Mouse (Mus musculus): ENCODE results near the gene Serpina11. TPM values are rescaled to one million over a fixed set of nuclear protein-coding genes. Genes with fewer than 3 reads are reported as not detected.

Gene Serpina11
- polyA plus RNA-seq, 1 experiment from 2014 or later: not detected

DNA sequence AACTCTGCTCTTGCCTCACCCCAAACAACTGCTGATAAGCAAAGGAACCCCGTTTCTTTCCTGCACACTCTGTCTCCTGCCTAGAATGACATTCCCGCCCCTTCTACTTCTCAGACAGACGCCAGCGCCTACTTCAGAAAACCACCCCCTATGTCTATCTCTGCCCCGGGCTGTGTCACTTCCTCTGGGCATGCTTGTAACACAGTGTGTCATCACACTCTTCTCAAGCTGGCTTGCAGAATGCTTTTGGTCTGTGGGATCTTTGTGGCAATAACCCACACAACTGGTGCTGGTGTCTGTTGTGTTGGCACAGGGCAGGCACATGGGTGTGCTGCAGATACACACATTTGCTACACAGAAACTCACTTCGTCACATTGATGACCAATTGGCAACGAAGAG, 3.2 kb upstream of the Serpina11 start:
- H3K9me3 ChIP-seq: no peaks in the 10 kb centered on the region
- H3K27me3 ChIP-seq (ENCODE audit: insufficient read depth, poor library complexity, severe bottlenecking): no peaks in the 10 kb centered on the region
- no peaks in the 10 kb centered on the region for H3K4me1 ChIP-seq (replicated peaks)
- no peak for DNase-seq (ENCODE audit: low spot score)
- H3K27ac ChIP-seq: no peak overlapping the region
- no peak overlapping the region for H3K4me3 ChIP-seq
- 76% methylated on average over 7 of the region's 7 CpGs for WGBS
- no peaks in the 10 kb centered on the region for H3K36me3 ChIP-seq

DNA sequence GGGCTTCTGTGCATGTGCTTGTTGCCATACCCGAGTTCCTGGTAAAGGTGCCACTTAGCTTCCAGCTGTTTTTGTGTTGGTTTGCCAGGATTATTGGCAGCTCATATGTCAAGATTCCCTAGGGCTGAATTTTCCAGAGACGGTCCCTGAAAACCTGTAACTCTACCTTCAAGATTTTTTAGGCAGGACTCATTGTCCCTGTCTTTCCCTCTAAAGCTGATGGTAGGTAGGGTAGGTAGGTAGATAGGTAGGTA, 316 bp downstream of the Serpina11 start:
- H3K27me3 ChIP-seq (ENCODE audit: insufficient read depth, poor library complexity, severe bottlenecking): no peaks in the 10 kb centered on the region
- H3K36me3 ChIP-seq: no peaks in the 10 kb centered on the region
- H3K4me3 ChIP-seq: no peak overlapping the region
- H3K9me3 ChIP-seq: no peaks in the 10 kb centered on the region
- H3K4me1 ChIP-seq (replicated peaks): no peaks in the 10 kb centered on the region
- 53% methylated on average over 2 of the region's 2 CpGs for WGBS
- no peak overlapping the region for H3K27ac ChIP-seq
- DNase-seq (ENCODE audit: low spot score): no peak

- DNase-seq (ENCODE audit: low spot score): no peak
Measured at GRCm38 (mm10) chr12:103988754-103989513, 823 bp downstream of the Serpina11 start.

DNA sequence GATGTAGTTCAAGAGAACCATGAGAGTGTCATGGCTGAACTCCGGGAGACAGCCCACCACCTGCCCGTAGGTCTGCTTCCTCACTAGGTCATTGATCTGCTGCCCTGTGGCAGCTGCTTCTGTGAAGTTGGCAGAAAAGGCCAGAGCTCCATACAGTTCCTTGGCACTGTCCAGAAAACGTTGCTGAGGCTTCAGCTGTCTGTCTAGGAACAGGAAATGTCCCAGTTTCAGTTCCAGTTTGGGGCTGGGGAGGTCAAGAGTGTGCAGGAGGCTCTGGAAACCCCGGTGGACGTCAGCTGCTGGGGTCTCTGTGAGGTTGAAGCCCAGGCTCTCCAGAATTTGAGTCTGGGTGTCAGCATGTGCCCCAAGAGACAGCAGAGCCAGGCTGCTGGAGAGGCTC, 3.9 kb downstream of the Serpina11 start:
- Histone ChIP-seq H3K27me3 (ENCODE audit: insufficient read depth, poor library complexity, severe bottlenecking) (no peaks in the 10 kb centered on the region), H3K9me3 (no peaks in the 10 kb centered on the region), H3K27ac (no peak overlapping the region), H3K4me1 (replicated peaks) (no peaks in the 10 kb centered on the region), H3K4me3 (no peak overlapping the region), H3K36me3 (no peaks in the 10 kb centered on the region)
- DNase-seq (ENCODE audit: low spot score): no peak
- 68% methylated on average over 5 of the region's 5 CpGs for WGBS

More at GRCm38 (mm10) chr12:103988754-103989513, 823 bp downstream of the Serpina11 start:
- Histone ChIP-seq H3K27ac (no peak overlapping the region), H3K4me3 (no peak overlapping the region), H3K36me3 (no peaks in the 10 kb centered on the region), H3K9me3 (no peaks in the 10 kb centered on the region), H3K27me3 (ENCODE audit: insufficient read depth, poor library complexity, severe bottlenecking) (no peaks in the 10 kb centered on the region), H3K4me1 (replicated peaks) (no peaks in the 10 kb centered on the region)
- 63% methylated on average over 14 of the region's 14 CpGs for WGBS

DNA sequence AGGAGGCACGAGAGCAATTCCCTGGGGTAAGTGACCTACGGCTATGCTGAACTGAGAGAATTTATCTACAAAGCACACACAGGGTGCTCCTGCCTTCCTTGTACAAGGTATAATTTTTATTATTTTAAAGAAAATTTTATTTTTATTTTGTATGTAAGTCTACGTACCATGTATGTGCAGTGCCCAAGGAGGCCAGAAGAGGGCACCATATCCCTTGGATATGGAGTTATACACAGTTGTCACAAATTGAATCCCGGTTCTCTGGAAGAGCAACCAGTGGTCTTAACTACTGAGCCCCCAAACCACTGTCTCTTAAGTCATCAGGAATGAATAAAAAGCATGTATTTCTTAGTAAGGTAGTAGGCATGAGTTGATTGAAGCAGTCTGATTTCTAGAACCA, 4.8 kb downstream of the Serpina11 start:
- H3K36me3 ChIP-seq: no peaks in the 10 kb centered on the region
- WGBS: 62% methylated on average over 4 of the region's 4 CpGs
- no peaks in the 10 kb centered on the region for H3K9me3 ChIP-seq
- no peak overlapping the region for H3K4me3 ChIP-seq
- H3K27ac ChIP-seq: no peak overlapping the region
- no peaks in the 10 kb centered on the region for H3K4me1 ChIP-seq (replicated peaks)
- H3K27me3 ChIP-seq (ENCODE audit: insufficient read depth, poor library complexity, severe bottlenecking): no peaks in the 10 kb centered on the region
- peak; percentile 43 for DNase-seq (ENCODE audit: low spot score)

GRCm38 (mm10) chr12:103981646-103982360, 8.0 kb downstream of the Serpina11 start:
- Histone ChIP-seq H3K9me3 (no peaks in the 10 kb centered on the region), H3K4me3 (no peak overlapping the region), H3K4me1 (replicated peaks) (no peaks in the 10 kb centered on the region), H3K27me3 (ENCODE audit: insufficient read depth, poor library complexity, severe bottlenecking) (no peaks in the 10 kb centered on the region), H3K36me3 (no peaks in the 10 kb centered on the region), H3K27ac (no peak overlapping the region)
- 82% methylated on average over 7 of the region's 7 CpGs for WGBS
- no peak for DNase-seq (ENCODE audit: low spot score)

DNA sequence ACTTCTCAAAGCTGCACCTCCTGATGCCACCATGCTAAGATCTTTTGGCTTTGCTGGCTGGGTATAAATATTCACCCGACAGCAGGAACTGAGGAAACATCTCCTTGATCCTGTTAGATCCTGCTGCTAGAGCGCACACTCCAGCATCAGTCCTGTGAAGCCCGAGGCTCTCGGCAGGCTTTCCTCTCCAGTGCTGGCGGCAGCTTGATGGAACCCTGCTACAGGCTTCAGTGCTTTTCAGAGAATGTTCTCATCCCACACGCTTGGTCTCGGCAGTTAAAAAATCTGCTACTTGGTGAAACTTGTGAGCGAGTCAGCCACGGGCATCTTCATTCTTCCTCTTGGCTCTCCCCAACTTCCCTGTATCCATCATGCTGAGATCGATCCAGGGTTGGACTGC, 11.5 kb downstream of the Serpina11 start:
- H3K27me3 ChIP-seq (ENCODE audit: insufficient read depth, poor library complexity, severe bottlenecking): no peaks in the 10 kb centered on the region
- H3K27ac ChIP-seq: no peak overlapping the region
- H3K4me1 ChIP-seq (replicated peaks): no peaks in the 10 kb centered on the region
- H3K4me3 ChIP-seq: no peak overlapping the region
- H3K9me3 ChIP-seq: no peaks in the 10 kb centered on the region
- H3K36me3 ChIP-seq: no peaks in the 10 kb centered on the region
- 91% methylated on average over 10 of the region's 10 CpGs for WGBS
- no peak for DNase-seq (ENCODE audit: low spot score)

- no peak overlapping the region for H3K4me3 ChIP-seq
- no peaks in the 10 kb centered on the region for H3K4me1 ChIP-seq (replicated peaks)
- DNase-seq (ENCODE audit: low spot score): peak; percentile 27
- H3K27me3 ChIP-seq (ENCODE audit: insufficient read depth, poor library complexity, severe bottlenecking): no peaks in the 10 kb centered on the region
- H3K36me3 ChIP-seq: no peaks in the 10 kb centered on the region
- no peak overlapping the region for H3K27ac ChIP-seq
- no peaks in the 10 kb centered on the region for H3K9me3 ChIP-seq
- 31% methylated on average over 5 of the region's 5 CpGs for WGBS
Measured at GRCm38 (mm10) chr12:103977846-103978245, 11.9 kb downstream of the Serpina11 start.

DNA sequence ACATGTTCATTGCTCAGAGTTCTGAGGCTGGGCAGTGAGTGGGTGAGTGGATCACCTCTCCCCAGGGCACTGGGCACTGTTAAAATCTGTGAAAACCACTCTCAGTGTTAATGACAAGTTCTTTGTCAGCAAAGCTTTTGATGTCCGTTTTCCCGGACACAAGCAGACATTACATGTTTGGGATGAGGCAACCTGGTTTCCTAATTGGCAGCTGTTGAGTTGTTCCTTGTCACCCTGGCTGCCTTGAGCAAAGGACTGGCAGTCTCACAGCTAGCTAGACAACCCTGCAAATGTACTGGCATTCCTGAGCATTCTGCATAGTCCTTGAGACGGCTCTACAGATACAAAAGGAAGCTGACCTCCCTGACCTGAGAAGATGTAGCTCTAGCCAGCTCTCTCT, 12.7 kb downstream of the Serpina11 start:
- Histone ChIP-seq H3K36me3 (no peaks in the 10 kb centered on the region), H3K4me1 (replicated peaks) (no peaks in the 10 kb centered on the region), H3K27me3 (ENCODE audit: insufficient read depth, poor library complexity, severe bottlenecking) (no peaks in the 10 kb centered on the region), H3K27ac (no peak overlapping the region), H3K9me3 (no peaks in the 10 kb centered on the region), H3K4me3 (no peak overlapping the region)
- no peak for DNase-seq (ENCODE audit: low spot score)
- WGBS: 53% methylated on average over 3 of the region's 3 CpGs

DNA sequence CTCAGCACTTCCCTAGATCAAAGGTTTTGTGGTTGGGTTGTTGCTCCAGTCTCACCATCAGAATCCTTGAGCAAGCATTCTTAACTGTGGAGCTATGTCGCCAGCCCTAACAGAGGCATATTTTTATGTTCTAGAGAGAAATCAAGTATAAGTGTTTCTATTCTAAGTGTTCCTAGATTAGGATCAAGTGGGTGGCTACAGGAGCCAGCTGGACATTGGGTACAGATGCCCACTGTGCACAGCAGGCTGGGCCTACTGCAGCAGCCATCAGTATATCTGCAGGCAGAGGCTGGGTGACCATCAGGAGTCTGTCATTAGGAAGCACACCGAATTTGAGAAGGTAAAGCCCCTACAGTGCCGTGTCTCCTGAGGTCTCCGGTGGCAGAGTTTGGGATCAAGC, 18.7 kb downstream of the Serpina11 start:
- WGBS: 96% methylated on average over 4 of the region's 4 CpGs
- Histone ChIP-seq H3K4me3 (no peak overlapping the region), H3K4me1 (replicated peaks) (no peaks in the 10 kb centered on the region), H3K27me3 (ENCODE audit: insufficient read depth, poor library complexity, severe bottlenecking) (no peaks in the 10 kb centered on the region), H3K9me3 (0 out of 2 replicates have a peak, but pooled peaks cover 3% of the 10 kb centered on the region), H3K36me3 (no peaks in the 10 kb centered on the region), H3K27ac (no peak overlapping the region)
- no peak for DNase-seq (ENCODE audit: low spot score)

GRCm38 (mm10) chr12:103969577-103970116, 20.1 kb downstream of the Serpina11 start:
- H3K4me1 ChIP-seq (replicated peaks): no peaks in the 10 kb centered on the region
- no peaks in the 10 kb centered on the region for H3K27me3 ChIP-seq (ENCODE audit: insufficient read depth, poor library complexity, severe bottlenecking)
- peaks cover 6% of the 10 kb centered on the region for H3K9me3 ChIP-seq
- WGBS: 92% methylated on average over 9 of the region's 9 CpGs
- DNase-seq (ENCODE audit: low spot score): no peak
- H3K27ac ChIP-seq: no peak overlapping the region
- H3K36me3 ChIP-seq: no peaks in the 10 kb centered on the region
- no peak overlapping the region for H3K4me3 ChIP-seq

DNA sequence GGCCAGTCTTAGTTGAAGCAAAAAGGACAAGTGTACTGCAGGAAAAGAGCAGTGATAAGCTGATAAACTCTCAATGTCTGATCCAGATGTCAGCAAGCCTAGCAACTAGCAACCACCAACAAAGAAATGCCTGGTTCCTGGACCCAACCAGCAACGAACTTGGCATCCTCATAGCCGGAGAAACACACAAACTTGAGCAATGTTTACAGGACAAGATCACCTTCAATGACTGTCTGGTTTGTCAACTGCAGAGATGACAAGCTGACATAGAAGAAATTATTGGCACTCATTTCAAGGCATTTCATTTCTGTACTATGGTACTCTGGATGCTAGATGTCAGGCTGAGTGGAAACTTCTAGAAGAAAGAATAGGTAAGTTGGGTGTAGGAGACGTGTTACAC, 23.0 kb downstream of the Serpina11 start:
- no peak for DNase-seq (ENCODE audit: low spot score)
- Histone ChIP-seq H3K9me3 (peaks cover 12% of the 10 kb centered on the region), H3K36me3 (no peaks in the 10 kb centered on the region), H3K4me3 (no peak overlapping the region), H3K27me3 (ENCODE audit: insufficient read depth, poor library complexity, severe bottlenecking) (no peaks in the 10 kb centered on the region), H3K27ac (no peak overlapping the region), H3K4me1 (replicated peaks) (no peaks in the 10 kb centered on the region)
- WGBS: 85% methylated on average over 3 of the region's 3 CpGs

DNA sequence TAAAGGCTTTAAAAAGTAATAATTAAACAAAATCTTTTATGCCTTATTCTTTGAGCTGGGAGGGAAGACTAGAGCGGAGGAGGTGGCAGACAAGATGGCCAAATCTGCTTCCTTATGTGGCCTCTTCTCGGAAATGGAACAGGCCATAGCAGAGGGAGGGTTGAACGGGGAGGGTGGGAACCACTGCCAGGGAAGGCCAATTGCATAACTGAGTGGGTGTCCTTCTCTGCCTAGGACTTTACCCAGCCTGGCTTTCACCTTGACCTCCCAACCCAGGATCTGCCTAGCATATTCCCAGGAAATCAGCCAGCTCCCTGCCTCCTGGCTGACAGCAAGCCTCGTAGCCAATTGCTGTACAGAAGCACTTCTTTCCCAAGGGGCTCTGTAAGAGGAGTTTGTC, 26.5 kb downstream of the Serpina11 start:
- WGBS: 86% methylated on average over 4 of the region's 4 CpGs
- Histone ChIP-seq H3K27me3 (ENCODE audit: insufficient read depth, poor library complexity, severe bottlenecking) (no peaks in the 10 kb centered on the region), H3K4me3 (no peak overlapping the region), H3K4me1 (replicated peaks) (no peaks in the 10 kb centered on the region), H3K27ac (no peak overlapping the region), H3K9me3 (peaks cover 24% of the 10 kb centered on the region), H3K36me3 (no peaks in the 10 kb centered on the region)
- DNase-seq (ENCODE audit: low spot score): no peak

Measured in hindbrain, embryonic 10.5 days (tissue).